Mouse (Mus musculus): ENCODE measurements at regions not wholly inside any gene's neighbourhood (a gene's known extent, or its start where the extent isn't known, plus 50 kb on each side); places are given as distances from the start of the nearest gene placed in this dataset.

GRCm38 (mm10) chr4:30904966-30905365 is 1058.9 kb upstream of the Map3k7 start:
- Histone ChIP-seq H3K79me2 (ENCODE audit: control insufficient read depth, insufficient read depth, low read length, poor library complexity) (no peaks in the 10 kb centered on the region), H3K27me3 (ENCODE audit: control insufficient read depth in 1 of 2, insufficient read depth in 2 of 2, low read length in 2 of 2) (no peaks in the 10 kb centered on the region), H3K9ac (ENCODE audit: control insufficient read depth, low read depth, low read length, poor library complexity, severe bottlenecking) (no peak overlapping the region), H3K4me3 (ENCODE audit: control insufficient read depth in 1 of 2, insufficient read depth in 1 of 2, low read depth in 2 of 2, low read length in 2 of 2) (no peak overlapping the region), H3K9me3 (replicated peaks; ENCODE audit: insufficient read depth, low read length) (no peaks in the 10 kb centered on the region), H3K27ac (ENCODE audit: control insufficient read depth, low read depth, low read length) (no peak overlapping the region), H3K4me1 (ENCODE audit: control insufficient read depth in 1 of 2, insufficient read depth in 2 of 2, low read length in 2 of 2) (no peaks in the 10 kb centered on the region), H3K36me3 (ENCODE audit: control insufficient read depth in 1 of 2, insufficient read depth in 2 of 2, low read length in 2 of 2) (no peaks in the 10 kb centered on the region)
- TF ChIP-seq CHD1 (IDR thresholded peaks at IDR 0.05; ENCODE audit: low read depth, low read length) = no peak
- no peak for TF ChIP-seq ETS1 (IDR thresholded peaks at IDR 0.05; ENCODE audit: low read depth, low read length)
- TF ChIP-seq E2F4 (IDR thresholded peaks at IDR 0.05; ENCODE audit: borderline replicate concordance, low read depth, low read length) = no peak
- TF ChIP-seq NELFE (IDR thresholded peaks at IDR 0.05; ENCODE audit: low read depth, low read length) = no peak
- TF ChIP-seq TBP (IDR thresholded peaks at IDR 0.05; ENCODE audit: low read depth, low read length) = no peak
- TF ChIP-seq EP300 (IDR thresholded peaks at IDR 0.05; ENCODE audit: low read depth in 1 of 2, low read length in 2 of 2) = no peak
- no peak for TF ChIP-seq MEF2A (IDR thresholded peaks at IDR 0.05; ENCODE audit: extremely low read depth, insufficient replicate concordance, low read depth, low read length, poor library complexity, severe bottlenecking)
- no peak for TF ChIP-seq JUND (IDR thresholded peaks at IDR 0.05; ENCODE audit: low read depth, low read length)
- no peak for TF ChIP-seq POLR2AphosphoS2 (IDR thresholded peaks at IDR 0.05; ENCODE audit: low read length)
- no peak for TF ChIP-seq POLR2A (IDR thresholded peaks at IDR 0.05; ENCODE audit: control insufficient read depth in 1 of 2, insufficient read depth in 1 of 2, low read depth in 1 of 2, low read length in 2 of 2, poor library complexity in 1 of 2)
- no peak for TF ChIP-seq MAX (IDR thresholded peaks at IDR 0.05; ENCODE audit: low read length)
- no peak for TF ChIP-seq UBTF (IDR thresholded peaks at IDR 0.05; ENCODE audit: borderline replicate concordance, insufficient read depth, low read depth, low read length)
- no peak for TF ChIP-seq CTCF (IDR thresholded peaks at IDR 0.05 in 2 of 3, conservative IDR thresholded peaks at IDR 0.05 in 1 of 3; ENCODE audit: control insufficient read depth in 1 of 3, insufficient read depth in 1 of 3, low read depth in 2 of 3, low read length in 3 of 3, poor library complexity in 1 of 3, severe bottlenecking in 1 of 3)
- TF ChIP-seq GATA1 (IDR thresholded peaks at IDR 0.05; ENCODE audit: low read depth, low read length) = no peak
- no peak for TF ChIP-seq TAL1 (IDR thresholded peaks at IDR 0.05; ENCODE audit: low read length)
- TF ChIP-seq SMC3 (IDR thresholded peaks at IDR 0.05; ENCODE audit: low read depth, low read length) = no peak
- no peak for TF ChIP-seq TCF12 (IDR thresholded peaks at IDR 0.05; ENCODE audit: low read depth, low read length)
- no peak for TF ChIP-seq NRF1 (IDR thresholded peaks at IDR 0.05; ENCODE audit: insufficient read depth, low read depth, low read length, poor library complexity, severe bottlenecking)
- TF ChIP-seq ELF1 (IDR thresholded peaks at IDR 0.05; ENCODE audit: low read depth, low read length) = no peak
- no peak for TF ChIP-seq HCFC1 (IDR thresholded peaks at IDR 0.05; ENCODE audit: low read depth, low read length)
- DNase-seq (ENCODE audit: low read depth, low spot score) = no peak

- no peaks in the 10 kb centered on the region for H3K4me1 ChIP-seq (ENCODE audit: control insufficient read depth in 1 of 2, insufficient read depth in 2 of 2, low read length in 2 of 2)
- H3K36me3 ChIP-seq (ENCODE audit: control insufficient read depth in 1 of 2, insufficient read depth in 2 of 2, low read length in 2 of 2) = no peaks in the 10 kb centered on the region
- no peak overlapping the region for H3K9ac ChIP-seq (ENCODE audit: control insufficient read depth, low read depth, low read length, poor library complexity, severe bottlenecking)
- no peaks in the 10 kb centered on the region for H3K9me3 ChIP-seq (replicated peaks; ENCODE audit: insufficient read depth, low read length)
- no peaks in the 10 kb centered on the region for H3K27me3 ChIP-seq (ENCODE audit: control insufficient read depth in 1 of 2, insufficient read depth in 2 of 2, low read length in 2 of 2)
- DNase-seq (ENCODE audit: low read depth, low spot score) = no peak
- no peaks in the 10 kb centered on the region for H3K79me2 ChIP-seq (ENCODE audit: control insufficient read depth, insufficient read depth, low read length, poor library complexity)
- H3K27ac ChIP-seq (ENCODE audit: control insufficient read depth, low read depth, low read length) = no peak overlapping the region
- TF ChIP-seq RAD21 (IDR thresholded peaks at IDR 0.05; ENCODE audit: low read depth, low read length) = no peak
- no peak for TF ChIP-seq RCOR1 (IDR thresholded peaks at IDR 0.05; ENCODE audit: low read depth, low read length)
- no peak overlapping the region for H3K4me3 ChIP-seq (ENCODE audit: control insufficient read depth in 1 of 2, insufficient read depth in 1 of 2, low read depth in 2 of 2, low read length in 2 of 2)
Observed at GRCm38 (mm10) chr4:30922944-30923343, 1041.0 kb upstream of the Map3k7 start.

Data from MEL (cell line).